Mouse (Mus musculus) 3T3-L1 (cell line): ENCODE data around the gene Trappc4.

Source experiments
- DNase-seq: peaks from one replicate; pipeline ENCODE4 v3.0.0-alpha.2; 2015; ENCODE audit warnings: low read depth, low spot score

Trappc4 gene

DNA sequence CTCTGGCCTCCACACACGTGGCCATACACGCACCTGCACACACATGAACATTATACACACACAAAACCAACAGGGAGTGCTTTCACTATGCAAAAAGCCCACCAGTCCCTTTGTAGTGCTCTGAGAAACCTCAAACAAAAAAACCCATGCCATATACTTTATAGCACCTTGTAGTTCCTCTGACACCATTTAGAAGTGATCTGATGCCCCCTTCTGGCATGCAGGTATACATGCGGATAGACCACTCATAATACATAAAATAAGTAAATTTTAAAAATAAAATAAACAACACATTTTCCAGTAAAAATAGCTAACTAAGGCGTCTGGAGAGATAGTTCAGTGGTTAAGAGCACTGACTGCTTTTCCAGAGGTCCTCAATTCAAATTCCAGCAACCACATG is 50.2 kb downstream of the Trappc4 start:
- peak; percentile 53 for DNase-seq
